Comparison of ENCODE assay signal across 12 mouse cellular contexts in genomic region chr9:44552161-44552560, GRCm38 (mm10). TPM values are rescaled to one million over a fixed set of nuclear protein-coding genes. Genes with fewer than 3 reads are reported as not detected.
DNase-seq lines count a peak whose midpoint lies in the region; ATAC-seq and TF ChIP-seq lines count a peak whose summit lies in the region.
"Had no signal": no experiment of that assay in that cellular context is flagged by ENCODE, and none has a peak within 500 bp of the region (broad histone marks: within the 10 kb centered on the region; RNA-seq: fewer than 3 reads in every experiment).

No protein-coding gene starts in this region.

- H3K9me3 ChIP-seq in heart, embryonic 12.5 days (replicated peaks): no peaks in the 10 kb centered on the region; the same call in 1 of the 2 replicates
- no peaks in the 10 kb centered on the region for H3K9me3 ChIP-seq in intestine, postnatal 0 days (ENCODE audit: control insufficient read depth)
- H3K9me3 ChIP-seq in midbrain, embryonic 13.5 days: no peaks in the 10 kb centered on the region
- H3K9me3 ChIP-seq: hindbrain, embryonic 15.5 days; midbrain, embryonic 15.5 days had no signal

- 0 out of 2 replicates have a peak, but pooled peaks cover 4% of the 10 kb centered on the region for H3K4me1 ChIP-seq in heart, embryonic 12.5 days (replicated peaks)
- no peaks in the 10 kb centered on the region for H3K4me1 ChIP-seq in intestine, postnatal 0 days (replicated peaks; ENCODE audit: control insufficient read depth, insufficient read depth, low read length)
- H3K4me1 ChIP-seq in midbrain, embryonic 13.5 days (replicated peaks): no peaks in the 10 kb centered on the region
- H3K4me1 ChIP-seq: hindbrain, embryonic 15.5 days; midbrain, embryonic 15.5 days had no signal

- no peak overlapping the region for H3K9ac ChIP-seq in heart, embryonic 12.5 days
- H3K9ac ChIP-seq in intestine, postnatal 0 days (ENCODE audit: low read depth, low read length): no peak overlapping the region
- H3K9ac ChIP-seq in midbrain, embryonic 13.5 days (replicated peaks): no peak overlapping the region
- H3K9ac ChIP-seq: hindbrain, embryonic 15.5 days; midbrain, embryonic 15.5 days had no signal

- no peaks in the 10 kb centered on the region for H3K79me2 ChIP-seq in macrophage (ENCODE audit: inconsistent target)

- 64% methylated on average over 8 of the region's 8 CpGs for WGBS in heart, embryonic 12.5 days
- whole genome bisulfite sequencing in intestine, postnatal 0 days: 60% methylated on average over 8 of the region's 8 CpGs
- WGBS in macrophage (ENCODE audit: missing documents): 81% methylated on average over 8 of the region's 8 CpGs
- WGBS in midbrain, embryonic 13.5 days: 82% methylated on average over 8 of the region's 8 CpGs

- DNase-seq in heart, adult 11 months: peak; percentile 96
- DNase-seq in Muller cell, postnatal 12 days (ENCODE audit: inconsistent ontology term): peak; percentile 90
- DNase-seq in spleen, adult 12 weeks (ENCODE audit: low spot score): no peak
- DNase-seq in cerebellum, adult 8-10 months: no peak
- DNase-seq: left cerebral cortex, postnatal 4 days; thymus, adult 18-20 months had no signal

- no peaks in the 10 kb centered on the region for H3K36me3 ChIP-seq in heart, embryonic 12.5 days
- H3K36me3 ChIP-seq in intestine, postnatal 0 days (ENCODE audit: control insufficient read depth, insufficient read depth): no peaks in the 10 kb centered on the region
- H3K36me3 ChIP-seq in macrophage (ENCODE audit: inconsistent target): no peaks in the 10 kb centered on the region
- no peaks in the 10 kb centered on the region for H3K36me3 ChIP-seq in midbrain, embryonic 13.5 days
- H3K36me3 ChIP-seq: hindbrain, embryonic 15.5 days; midbrain, embryonic 15.5 days had no signal

- no peak overlapping the region for H3K4me2 ChIP-seq in heart, embryonic 12.5 days
- H3K4me2 ChIP-seq in intestine, postnatal 0 days (replicated peaks; ENCODE audit: low read depth): no peak overlapping the region
- H3K4me2 ChIP-seq in midbrain, embryonic 13.5 days (replicated peaks): no peak overlapping the region
- H3K4me2 ChIP-seq: hindbrain, embryonic 15.5 days; midbrain, embryonic 15.5 days had no signal

- no peak overlapping the region for H3K27ac ChIP-seq in heart, embryonic 12.5 days (ENCODE audit: poor library complexity, severe bottlenecking)
- no peak overlapping the region for H3K27ac ChIP-seq in intestine, postnatal 0 days (ENCODE audit: low read depth, low read length)
- peak overlapping the region; percentile 70 for H3K27ac ChIP-seq in macrophage
- no peak overlapping the region for H3K27ac ChIP-seq in midbrain, embryonic 13.5 days
- H3K27ac ChIP-seq: hindbrain, embryonic 15.5 days; midbrain, embryonic 15.5 days had no signal

- no peaks in the 10 kb centered on the region for H3K27me3 ChIP-seq in heart, embryonic 12.5 days (replicated peaks)
- no peaks in the 10 kb centered on the region for H3K27me3 ChIP-seq in intestine, postnatal 0 days (replicated peaks; ENCODE audit: control insufficient read depth, insufficient read depth, low read length)
- H3K27me3 ChIP-seq in midbrain, embryonic 13.5 days: no peaks in the 10 kb centered on the region
- H3K27me3 ChIP-seq: hindbrain, embryonic 15.5 days; midbrain, embryonic 15.5 days had no signal

- no peak for TF ChIP-seq CTCF in intestine, postnatal 0 days (IDR thresholded peaks at IDR 0.05; ENCODE audit: low read depth)

- no peak overlapping the region for H3K4me3 ChIP-seq in heart, embryonic 12.5 days
- no peak overlapping the region for H3K4me3 ChIP-seq in intestine, postnatal 0 days (ENCODE audit: low read depth, low read length)
- no peak overlapping the region for H3K4me3 ChIP-seq in macrophage (ENCODE audit: inconsistent target)
- no peak overlapping the region for H3K4me3 ChIP-seq in midbrain, embryonic 13.5 days (replicated peaks)
- H3K4me3 ChIP-seq: hindbrain, embryonic 15.5 days; midbrain, embryonic 15.5 days had no signal

- ATAC-seq in heart, embryonic 12.5 days (ENCODE audit: insufficient number of reproducible peaks, low FRiP score): no peak
- ATAC-seq in intestine, postnatal 0 days: peak; percentile 75
- no peak for ATAC-seq in midbrain, embryonic 13.5 days
- ATAC-seq: midbrain, embryonic 15.5 days had no signal

RNA-seq across cellular contexts. Expression of gene Cxcr5, which starts 9.5 kb away (rescaled TPM):
- not detected in 2 replicates for polyA plus RNA-seq in heart, embryonic 12.5 days (2016; fragmentation: Nextera tagmentation; extraction: Ambion mirVana)
- 0.21 and 0.25 TPM in 2 replicates for polyA plus RNA-seq in intestine, postnatal 0 days (2015; fragmentation: Nextera tagmentation; extraction: Ambion mirVana)
- total RNA-seq in macrophage (2018; cell fraction: chromatin; rRNA removed): not detected
- under 1 TPM in 13 of 26 experiments, not detected in 13; 0.03 to 0.39 (median 0.07) TPM for total RNA-seq in macrophage (2018; cell fraction: cytosol; rRNA removed)
- total RNA-seq in macrophage (2018; cell fraction: nucleus; rRNA removed): under 1 TPM in 3 of 26 experiments, not detected in 23; 0.17 to 0.29 (median 0.21) TPM
- 0.09 TPM in 1 of 3 replicates, not detected in the others for polyA plus RNA-seq in macrophage (2018)
- polyA plus RNA-seq in midbrain, embryonic 13.5 days (2015; fragmentation: Nextera tagmentation; extraction: Ambion mirVana): not detected in 2 replicates
- total RNA-seq: left cerebral cortex, postnatal 4 days had no signal
- polyA plus RNA-seq: hindbrain, embryonic 15.5 days; midbrain, embryonic 15.5 days had no signal

RNA-seq across cellular contexts. Expression of gene Ddx6, which starts 52.5 kb away (rescaled TPM):
- polyA plus RNA-seq in heart, embryonic 12.5 days (2016; fragmentation: Nextera tagmentation; extraction: Ambion mirVana): 12.4 and 13.5 TPM in 2 replicates
- 7.3 and 9.5 TPM in 2 replicates for polyA plus RNA-seq in intestine, postnatal 0 days (2015; fragmentation: Nextera tagmentation; extraction: Ambion mirVana)
- total RNA-seq in macrophage (2018; cell fraction: chromatin; rRNA removed): 100 to 1,000 TPM in 25 of 26 experiments, 10 to 100 TPM in 1; 97.4 to 201 (median 127) TPM
- total RNA-seq in macrophage (2018; cell fraction: cytosol; rRNA removed): 100 to 1,000 TPM; 103 to 169 (median 130) TPM
- 100 to 1,000 TPM; 122 to 185 (median 135) TPM for total RNA-seq in macrophage (2018; cell fraction: nucleus; rRNA removed)
- 72.2 to 89.3 TPM (median 77.9 TPM) in 3 replicates for polyA plus RNA-seq in macrophage (2018)
- polyA plus RNA-seq in midbrain, embryonic 13.5 days (2015; fragmentation: Nextera tagmentation; extraction: Ambion mirVana): 27.5 and 28.1 TPM in 2 replicates

Comparison
In these comparisons a context has a peak if more than half of its experiments do, and no peak if none do; other contexts are left out.
1. DNase-seq: peak in heart, adult 11 months (single experiment) and Muller cell, postnatal 12 days (single experiment); none in spleen, adult 12 weeks (single experiment) and cerebellum, adult 8-10 months (single experiment).